Mouse (Mus musculus) hindbrain, embryonic 15.5 days (tissue): ENCODE results near the gene Arl5c. TPM values are rescaled to one million over a fixed set of nuclear protein-coding genes. Genes with fewer than 3 reads are reported as not detected.
A peak's percentile ranks its signal among the peaks of the same experiment; 100 is the strongest.

Experiments
- ATAC-seq: fragments of 200-750 bp; cut with Nextera tagmentation; 2 replicates; pipeline ENCODE4 v1.8.0; 2017; ENCODE audit warnings: low read depth, moderate number of reproducible peaks, moderate TSS enrichment; ENCODE audit not compliant: low FRiP score
- H3K27ac ChIP-seq: fragments of 300-500 bp; sonication (generic); replicated peaks from 2 replicates; pipeline ENCODE4 v1.5.1; 2015; ENCODE audit warnings: mild to moderate bottlenecking, inconsistent platforms
- H3K27me3 ChIP-seq: fragments of 300-500 bp; sonication (generic); 2 replicates; pipeline ENCODE4 v1.6.1; 2015; ENCODE audit warnings: control low read depth, inconsistent platforms
- H3K36me3 ChIP-seq: fragments of 300-500 bp; sonication (generic); 2 replicates; pipeline ENCODE4 v1.6.1; 2015; ENCODE audit warnings: control low read depth, inconsistent platforms
- H3K4me1 ChIP-seq: fragments of 300-500 bp; sonication (generic); replicated peaks from 2 replicates; pipeline ENCODE4 v1.6.1; 2015; ENCODE audit warnings: control low read depth, inconsistent platforms
- H3K4me2 ChIP-seq: fragments of 300-500 bp; sonication (generic); 2 replicates; pipeline ENCODE4 v1.6.1; 2015; ENCODE audit warnings: moderate library complexity, mild to moderate bottlenecking, inconsistent platforms
- H3K4me3 ChIP-seq: fragments of 300-500 bp; sonication (generic); 2 replicates; pipeline ENCODE4 v1.5.1; 2015; ENCODE audit warnings: mild to moderate bottlenecking, inconsistent platforms
- H3K9ac ChIP-seq: fragments of 300-500 bp; sonication (generic); 2 replicates; pipeline ENCODE4 v1.6.1; 2015; ENCODE audit warnings: inconsistent platforms
- H3K9me3 ChIP-seq: fragments of 300-500 bp; sonication (generic); 2 replicates; pipeline ENCODE4 v1.6.1; 2016; ENCODE audit warnings: control low read depth, inconsistent platforms
- WGBS: fragments of 180-500 bp; shearing (Covaris S2); methylation state at CpG from one replicate; pipeline ENCODE4 v1.1.7; 2015; 5-methylcytosine and 5-hydroxymethylcytosine counted together
- polyA plus RNA-seq: library from polyadenylated mRNA; unstranded; fragments of >200 nt; fragmentation: Nextera tagmentation; extraction: Ambion mirVana; gene quantifications from 2 replicates; pipeline ENCODE4 v1.2.1, GENCODE M21; 2015

Gene Arl5c
- polyA plus RNA-seq, 1 experiment from 2014 or later, result 12.9 TPM

- under 1% methylated on average over 18 of the region's 18 CpGs for WGBS
- no peak for ATAC-seq
Measured at GRCm38 (mm10) chr11:98027297-98027688, 31.3 kb upstream of the Arl5c start.

GRCm38 (mm10) chr11:98026570-98027296 lies 30.8 kb upstream of the Arl5c start, which contains the start of gene Rpl19:
Gene Rpl19 (plus strand): TSS chr11:98026710.
- H3K9ac ChIP-seq, result peak within 1 kb of the TSS; percentile 97
- under 1% methylated on average over 61 of the region's 69 CpGs for WGBS
- no peaks in the 10 kb centered on the region for H3K27me3 ChIP-seq
- H3K27ac ChIP-seq, result peak within 1 kb of the TSS; percentile 87
- peak within 1 kb of the TSS; percentile 87 for H3K4me3 ChIP-seq
- peaks cover 34% of the 10 kb centered on the region for H3K36me3 ChIP-seq
- peaks cover 30% of the 10 kb centered on the region for H3K4me1 ChIP-seq
- peak within 1 kb of the TSS; percentile 86 for H3K4me2 ChIP-seq
- no peaks in the 10 kb centered on the region for H3K9me3 ChIP-seq
- ATAC-seq, result peak; percentile 69

More at GRCm38 (mm10) chr11:98027297-98027688, 31.3 kb upstream of the Arl5c start:
- Histone ChIP-seq H3K4me3 (peak overlapping the region; percentile 87), H3K27me3 (no peaks in the 10 kb centered on the region), H3K36me3 (peaks cover 34% of the 10 kb centered on the region), H3K4me2 (peak overlapping the region; percentile 86), H3K9ac (peak overlapping the region; percentile 97), H3K9me3 (no peaks in the 10 kb centered on the region), H3K27ac (peak overlapping the region; percentile 87), H3K4me1 (peaks cover 33% of the 10 kb centered on the region)

GRCm38 (mm10) chr11:98026248-98026569 lies 30.2 kb upstream of the Arl5c start:
- 5% methylated on average over 15 of the region's 15 CpGs for WGBS
- Histone ChIP-seq H3K9ac (peak overlapping the region; percentile 97), H3K4me3 (peak overlapping the region; percentile 87), H3K36me3 (peaks cover 32% of the 10 kb centered on the region), H3K27ac (peak overlapping the region; percentile 87), H3K9me3 (no peaks in the 10 kb centered on the region), H3K4me1 (peaks cover 34% of the 10 kb centered on the region), H3K27me3 (no peaks in the 10 kb centered on the region), H3K4me2 (peak overlapping the region; percentile 86)
- no peak for ATAC-seq

- ATAC-seq, result no peak
- Histone ChIP-seq H3K4me2 (no peak overlapping the region), H3K4me1 (peaks cover 51% of the 10 kb centered on the region), H3K9ac (no peak overlapping the region), H3K4me3 (no peak overlapping the region), H3K27ac (no peak overlapping the region), H3K27me3 (no peaks in the 10 kb centered on the region), H3K36me3 (peaks cover 15% of the 10 kb centered on the region), H3K9me3 (no peaks in the 10 kb centered on the region)
- 91% methylated on average over 3 of the region's 3 CpGs for WGBS
Measured at GRCm38 (mm10) chr11:98024516-98024915, 28.5 kb upstream of the Arl5c start.

- peaks cover 7% of the 10 kb centered on the region; the same call in 1 of the 2 replicates for H3K36me3 ChIP-seq
- under 1% methylated on average over 47 of the region's 52 CpGs for WGBS
- no peaks in the 10 kb centered on the region for H3K27me3 ChIP-seq
- ATAC-seq, result peak; percentile 68
- peak within 1 kb of the TSS; percentile 85 for H3K9ac ChIP-seq
- H3K27ac ChIP-seq, result peak within 1 kb of the TSS; percentile 93
- H3K4me3 ChIP-seq, result peak within 1 kb of the TSS; percentile 75
- peaks cover 53% of the 10 kb centered on the region for H3K4me1 ChIP-seq
- peak within 1 kb of the TSS; percentile 82 for H3K4me2 ChIP-seq
- H3K9me3 ChIP-seq, result no peaks in the 10 kb centered on the region
Measured at GRCm38 (mm10) chr11:98022555-98023371, 26.8 kb upstream of the Arl5c start, which contains the start of gene Cacnb1. Gene Cacnb1 (minus strand): TSS chr11:98023034.

GRCm38 (mm10) chr11:98022253-98022554 lies 26.2 kb upstream of the Arl5c start:
- Histone ChIP-seq H3K9me3 (no peaks in the 10 kb centered on the region), H3K27me3 (no peaks in the 10 kb centered on the region), H3K27ac (peak overlapping the region; percentile 93), H3K4me3 (peak overlapping the region; percentile 75), H3K9ac (peak overlapping the region; percentile 85), H3K4me2 (peak overlapping the region; percentile 82), H3K4me1 (peaks cover 48% of the 10 kb centered on the region), H3K36me3 (peaks cover 12% of the 10 kb centered on the region)
- peak; percentile 35 for ATAC-seq
- WGBS, result under 1% methylated on average over 23 of the region's 23 CpGs

- Histone ChIP-seq H3K27me3 (no peaks in the 10 kb centered on the region), H3K36me3 (peaks cover 17% of the 10 kb centered on the region), H3K9ac (peak overlapping the region; percentile 85), H3K4me2 (peak overlapping the region; percentile 82), H3K27ac (peak overlapping the region; percentile 93), H3K4me3 (peak overlapping the region; percentile 75), H3K9me3 (no peaks in the 10 kb centered on the region), H3K4me1 (peaks cover 48% of the 10 kb centered on the region)
- peak; percentile 17; the same call in 1 of the 2 replicates for ATAC-seq
- 5% methylated on average over 33 of the region's 34 CpGs for WGBS
Measured at GRCm38 (mm10) chr11:98021565-98022252, 25.7 kb upstream of the Arl5c start.

- Histone ChIP-seq H3K36me3 (peaks cover 23% of the 10 kb centered on the region), H3K4me3 (peak overlapping the region; percentile 75), H3K27ac (peak overlapping the region; percentile 93), H3K9ac (peak overlapping the region; percentile 85), H3K27me3 (no peaks in the 10 kb centered on the region), H3K9me3 (no peaks in the 10 kb centered on the region), H3K4me1 (peaks cover 47% of the 10 kb centered on the region), H3K4me2 (peak overlapping the region; percentile 82)
- no peak for ATAC-seq
- WGBS, result 28% methylated on average over 2 of the region's 2 CpGs
Measured at GRCm38 (mm10) chr11:98021118-98021517, 25.1 kb upstream of the Arl5c start.

- Histone ChIP-seq H3K9me3 (no peaks in the 10 kb centered on the region), H3K4me1 (peaks cover 43% of the 10 kb centered on the region), H3K4me3 (peak overlapping the region; percentile 75), H3K27ac (peak overlapping the region; percentile 66; the same call in 1 of the 2 replicates), H3K27me3 (no peaks in the 10 kb centered on the region), H3K4me2 (peak overlapping the region; percentile 82), H3K9ac (peak overlapping the region; percentile 85), H3K36me3 (peaks cover 27% of the 10 kb centered on the region)
- no peak for ATAC-seq
- WGBS, result 36% methylated on average over 1 of the region's 1 CpGs
Measured at GRCm38 (mm10) chr11:98020710-98021109, 24.7 kb upstream of the Arl5c start.

GRCm38 (mm10) chr11:98019883-98020610 lies 24.1 kb upstream of the Arl5c start:
- 13% methylated on average over 8 of the region's 8 CpGs for WGBS
- H3K9ac ChIP-seq, result peak overlapping the region; percentile 85
- H3K36me3 ChIP-seq, result peaks cover 28% of the 10 kb centered on the region
- H3K4me3 ChIP-seq, result peak overlapping the region; percentile 75
- H3K9me3 ChIP-seq, result no peaks in the 10 kb centered on the region
- peak overlapping the region; percentile 66 for H3K27ac ChIP-seq
- H3K4me2 ChIP-seq, result peak overlapping the region; percentile 82
- ATAC-seq, result peak; percentile 8; the same call in 1 of the 2 replicates
- no peaks in the 10 kb centered on the region for H3K27me3 ChIP-seq
- peaks cover 40% of the 10 kb centered on the region for H3K4me1 ChIP-seq
